Mouse (Mus musculus) gastrocnemius, postnatal 4 days (tissue): ENCODE measurements around the gene Teddm1b. TPM values are rescaled to one million over a fixed set of nuclear protein-coding genes. Genes with fewer than 3 reads are reported as not detected.
"Not testable (repeated sequence)": the region's sequence is repeated elsewhere in the genome, so short reads cannot be mapped to it uniquely, and the experiment has no call there.

Experiments
- DNase-seq, 2 experiments: peaks; one replicate each; pipeline ENCODE4 v3.0.0; 2021 to 2022; ENCODE audit warnings: low spot score in 2 of 2, mixed read lengths in 2 of 2
- long read RNA-seq, 2 experiments: library from polyadenylated mRNA; stranded (forward); transcript quantifications; one replicate each; pipeline ENCODE4 v2.0.0; 2021
- total RNA-seq, 2 experiments: library from RNA; stranded (reverse); gene quantifications; 2 replicates each; pipeline ENCODE4 v1.2.3; 2021

Teddm1b gene
- total RNA-seq = not detected
- long read RNA-seq, experiment 1 = 0 reads
- long read RNA-seq, experiment 2 = 0 reads

GRCm38 (mm10) chr1:153874045-153874444, at the start of gene Teddm1b:
Gene Teddm1b, plus strand, starts transcription at chr1:153874345.
- no peak for DNase-seq

GRCm38 (mm10) chr1:153830746-153831145, 43.4 kb upstream of the Teddm1b start:
- no peak for DNase-seq

GRCm38 (mm10) chr1:153836036-153836435, 38.1 kb upstream of the Teddm1b start:
- no peak for DNase-seq

DNA sequence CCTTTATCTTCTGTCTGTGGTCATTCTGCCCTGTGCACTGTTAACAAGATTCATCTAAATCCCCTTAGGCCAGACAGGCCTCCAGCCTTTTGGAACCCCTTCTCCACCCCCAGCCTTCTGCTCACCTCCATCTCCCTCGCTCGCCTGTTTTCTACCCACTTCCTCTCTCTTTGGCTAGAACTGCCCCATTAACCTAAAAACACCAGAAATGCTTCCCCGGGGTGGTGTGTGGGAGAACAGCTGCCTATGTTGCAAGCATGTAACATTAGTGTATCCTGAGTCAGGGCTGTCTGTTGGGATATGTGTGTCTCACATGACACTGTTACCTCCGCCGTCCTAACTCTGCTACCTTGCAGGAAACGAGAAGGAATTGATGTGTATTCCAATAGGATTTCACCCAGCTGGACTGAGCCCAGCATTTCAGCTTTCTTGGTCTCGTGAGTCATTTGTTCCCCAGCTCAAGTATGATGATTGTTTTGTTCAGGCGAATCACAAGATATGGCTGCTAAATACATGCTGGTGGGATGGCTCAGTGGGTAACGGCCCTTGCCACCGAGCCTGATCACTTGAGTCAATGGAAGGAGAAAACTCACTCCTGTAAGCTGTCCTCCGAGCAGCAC, 31.9 kb upstream of the Teddm1b start:
- peak in 1 of 2 experiments; percentile 12 for DNase-seq

- no peak for DNase-seq
These were observed 30.1 kb upstream of the Teddm1b start, which contains the start of gene Rgsl1 for GRCm38 (mm10) chr1:153844042-153844441. Gene Rgsl1, minus strand, starts transcription at chr1:153844142.

GRCm38 (mm10) chr1:153846420-153846819, 27.7 kb upstream of the Teddm1b start:
- DNase-seq = no peak

GRCm38 (mm10) chr1:153846867-153847266, 27.3 kb upstream of the Teddm1b start:
- no peak for DNase-seq

DNA sequence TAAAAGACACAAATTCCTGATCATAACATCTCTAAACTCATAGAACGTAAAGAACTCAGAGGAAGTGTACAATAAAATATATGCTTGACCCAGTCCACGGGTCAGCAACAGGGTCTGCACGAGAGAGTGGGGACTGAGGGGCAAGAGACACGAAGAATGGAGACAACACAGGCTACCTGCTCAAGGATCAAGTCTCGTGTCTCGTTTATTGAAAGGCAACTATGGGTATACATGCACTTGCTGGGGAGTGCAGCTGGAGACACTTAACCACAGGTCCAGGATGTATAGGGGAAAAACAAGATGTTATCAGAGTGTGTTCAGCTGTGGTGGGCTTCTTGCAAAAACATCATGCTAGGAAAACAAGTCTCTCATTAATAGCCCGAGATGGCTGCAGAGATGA, 21.4 kb upstream of the Teddm1b start:
- not testable (repeated sequence) for DNase-seq

- no peak for DNase-seq
These were observed 18.2 kb upstream of the Teddm1b start for GRCm38 (mm10) chr1:153855946-153856345.

GRCm38 (mm10) chr1:153880391-153880790, 6.2 kb downstream of the Teddm1b start:
- DNase-seq = not testable (repeated sequence)

DNA sequence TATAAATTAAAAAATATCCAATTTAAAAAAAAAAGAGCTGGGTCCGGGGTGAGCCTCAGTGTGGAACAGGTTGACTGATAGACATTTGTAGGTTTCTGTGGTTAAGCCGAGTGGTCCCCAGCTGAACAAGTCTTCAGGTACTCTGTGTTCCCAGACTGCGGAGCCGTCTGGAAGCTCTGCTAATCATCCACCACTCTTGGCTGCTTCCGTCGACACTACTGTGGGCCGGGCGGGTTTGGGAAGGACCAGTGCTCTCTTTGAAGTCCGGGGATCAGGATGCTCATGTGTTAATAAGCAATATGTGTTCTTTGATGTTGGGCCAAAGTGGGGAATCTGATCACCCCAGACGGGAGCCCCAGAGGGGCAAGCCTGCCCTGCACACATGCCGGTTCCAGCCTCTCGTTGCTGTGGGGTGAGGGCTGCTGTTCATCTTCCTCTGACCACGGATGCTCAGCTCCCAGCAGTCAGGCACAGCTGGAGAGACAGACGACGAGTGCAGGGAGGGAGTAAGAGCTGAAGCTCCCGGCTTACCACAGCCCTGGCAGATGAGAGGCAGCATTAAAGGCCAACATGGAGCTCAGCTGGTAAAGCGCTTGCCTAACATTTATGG, 12.0 kb downstream of the Teddm1b start:
- no peak for DNase-seq

DNA sequence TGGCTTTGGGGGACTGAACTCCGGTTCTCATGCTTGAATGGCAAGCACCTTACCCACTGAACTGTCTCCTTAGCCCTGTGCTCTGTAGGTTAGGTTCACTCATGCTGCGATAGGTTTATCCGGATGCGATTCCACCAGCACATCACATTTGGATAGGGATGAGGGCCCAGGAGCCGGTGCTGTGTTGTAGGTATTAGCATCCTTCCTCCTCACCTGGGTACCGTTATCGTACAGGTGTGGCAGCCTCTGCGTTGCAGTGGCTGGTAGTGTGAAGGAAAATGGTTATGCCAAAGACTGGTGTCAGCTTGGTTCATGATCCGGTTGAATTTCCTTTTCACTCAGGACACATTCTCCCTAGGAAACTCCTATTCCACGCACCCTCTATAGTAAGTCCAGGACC, 16.0 kb downstream of the Teddm1b start:
- no peak for DNase-seq

- DNase-seq = no peak
These were observed 17.3 kb downstream of the Teddm1b start, which contains the start of gene Teddm1a for GRCm38 (mm10) chr1:153891442-153891841. Gene Teddm1a, plus strand, starts transcription at chr1:153891742.

DNA sequence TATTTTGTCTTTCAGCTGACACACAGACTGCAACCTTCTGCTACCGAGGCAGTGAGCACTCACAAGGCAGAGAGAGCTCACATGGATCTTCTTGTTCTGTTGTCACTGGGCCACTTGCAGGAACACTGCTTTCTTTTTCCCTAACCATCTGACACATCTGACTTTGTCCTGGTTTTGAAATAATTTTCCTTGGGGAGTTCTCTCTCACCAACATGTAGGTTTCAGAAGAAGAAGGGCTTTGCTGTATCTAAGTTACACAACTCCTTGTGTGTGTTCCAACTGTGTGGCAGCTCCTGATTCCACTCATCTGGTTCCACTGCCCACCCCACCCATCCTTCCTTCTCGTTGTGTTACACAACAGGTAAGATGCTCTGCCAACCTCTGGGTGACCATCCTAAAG, 19.6 kb downstream of the Teddm1b start:
- DNase-seq = no peak

- DNase-seq = no peak
These were observed 20.2 kb downstream of the Teddm1b start for GRCm38 (mm10) chr1:153894201-153894893.

GRCm38 (mm10) chr1:153894979-153895378, 20.8 kb downstream of the Teddm1b start:
- peak; percentile 45 to 66 for DNase-seq

DNA sequence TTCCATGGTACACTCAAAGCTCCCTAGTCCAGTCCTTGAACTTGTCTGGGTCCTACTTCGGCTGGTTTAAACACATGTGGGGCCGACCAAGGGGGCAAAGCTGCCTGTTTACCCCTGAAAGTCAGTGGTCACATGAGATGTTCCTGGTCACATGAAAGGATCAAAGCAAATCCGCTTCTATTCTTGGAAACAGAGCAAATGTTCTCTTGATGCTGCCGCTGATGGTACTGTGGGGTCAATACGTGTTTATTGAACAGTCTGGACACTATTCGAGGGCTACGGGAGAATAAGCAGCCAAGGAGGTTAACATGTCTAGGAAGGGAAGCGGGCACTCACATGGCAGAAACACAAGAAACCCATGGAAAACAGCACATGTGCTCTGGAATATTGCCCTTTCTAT, 23.1 kb downstream of the Teddm1b start:
- no peak for DNase-seq

DNA sequence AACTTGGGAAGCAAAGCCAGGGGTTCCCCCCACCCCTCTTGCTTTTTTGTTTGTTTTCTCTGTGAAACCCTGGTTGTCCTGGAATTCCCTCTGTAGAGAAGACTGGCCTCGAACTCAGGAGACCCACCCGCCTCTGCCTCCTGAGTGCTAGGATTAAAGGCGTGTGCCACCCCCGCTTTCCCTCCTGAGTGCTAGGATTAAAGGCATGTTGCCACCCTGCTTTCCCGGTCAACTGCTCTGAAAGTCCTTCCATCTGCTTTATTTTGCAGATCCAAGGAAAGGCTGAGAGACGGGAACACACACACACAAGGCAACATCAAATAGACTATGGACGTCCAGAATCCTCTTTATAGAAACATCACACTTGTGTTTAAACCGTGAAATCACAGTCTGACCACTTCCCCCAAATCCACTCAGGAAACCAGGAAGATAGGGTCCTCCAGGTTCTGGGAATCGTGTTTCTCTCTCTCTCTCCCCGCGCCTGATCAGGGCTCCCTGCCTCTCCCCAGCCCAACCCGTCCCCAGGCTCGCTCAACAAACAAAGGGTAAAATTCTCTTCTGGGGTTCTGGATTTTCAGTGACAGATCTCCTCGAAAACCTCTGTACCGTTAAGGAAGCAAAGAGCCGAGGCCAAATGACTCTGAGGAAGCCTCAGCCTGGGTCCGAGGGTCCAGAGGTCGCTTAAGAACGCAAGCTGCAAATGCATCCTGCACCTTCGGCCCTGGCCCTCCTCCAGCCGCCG, 25.0 kb downstream of the Teddm1b start:
- DNase-seq = no peak

GRCm38 (mm10) chr1:153899731-153900380, 25.7 kb downstream of the Teddm1b start, which contains the start of the genes Glul and Teddm2:
Gene Glul, plus strand, starts transcription at chr1:153899944.
Gene Teddm2, minus strand, starts transcription at chr1:153900228.
- peak; percentile 88 to 95 for DNase-seq

DNA sequence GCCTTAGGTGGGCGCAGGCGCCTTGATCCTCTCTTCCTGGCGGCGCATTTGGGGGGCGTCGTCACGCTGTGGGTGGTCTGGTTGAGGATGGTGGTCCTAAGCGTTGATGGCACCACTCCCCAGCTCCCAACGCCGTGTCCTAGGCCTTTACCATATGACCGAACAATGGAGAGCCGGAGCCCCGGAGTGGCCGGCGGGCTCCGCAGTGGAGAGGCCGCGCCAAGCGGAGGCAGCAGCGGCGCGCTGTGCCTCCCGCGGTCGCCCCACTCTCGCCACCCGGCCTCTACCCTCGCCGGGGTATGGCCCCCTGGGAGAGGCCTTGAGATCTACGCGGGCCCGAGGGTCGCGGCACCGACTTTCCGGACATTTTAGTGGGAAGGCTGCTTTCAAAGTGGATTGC, 26.2 kb downstream of the Teddm1b start:
- peak; percentile 27 to 47 for DNase-seq
